Mouse (Mus musculus): ENCODE results near the gene Ldb2. TPM values are rescaled to one million over a fixed set of nuclear protein-coding genes. Genes with fewer than 3 reads are reported as not detected.
A peak's percentile ranks its signal among the peaks of the same experiment; 100 is the strongest.

Ldb2 gene
- polyA plus RNA-seq, 1 experiment from 2014 or later = 30.9 TPM

DNA sequence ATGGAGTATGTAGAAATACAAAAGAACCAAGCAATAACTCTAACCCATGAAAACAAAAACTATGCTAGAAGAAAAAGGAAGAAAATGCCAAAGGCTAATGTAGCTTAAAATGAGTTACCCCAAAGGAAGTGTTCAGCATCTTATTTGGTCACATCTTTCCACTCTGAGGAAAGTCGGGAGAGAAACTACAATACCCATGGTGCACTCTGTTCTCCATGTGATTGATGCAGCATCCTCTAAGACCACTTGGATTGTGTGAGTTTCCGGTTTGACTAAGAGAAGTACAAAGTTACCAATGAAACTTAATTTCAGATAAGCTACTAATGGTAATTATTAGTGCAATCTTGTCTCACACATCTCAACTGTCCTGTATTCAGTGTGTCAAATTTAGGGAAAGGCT, 172.6 kb downstream of the Ldb2 start:
- no peak overlapping the region for H3K27ac ChIP-seq (replicated peaks)
- H3K27me3 ChIP-seq (replicated peaks; ENCODE audit: low read depth, poor library complexity, severe bottlenecking) = no peaks in the 10 kb centered on the region
- H3K4me3 ChIP-seq = no peak overlapping the region
- DNase-seq (ENCODE audit: low spot score) = no peak
- H3K9me3 ChIP-seq = no peaks in the 10 kb centered on the region
- H3K36me3 ChIP-seq (replicated peaks) = no peaks in the 10 kb centered on the region
- no peaks in the 10 kb centered on the region for H3K4me1 ChIP-seq
- WGBS = 89% methylated on average over 2 of the region's 2 CpGs

DNA sequence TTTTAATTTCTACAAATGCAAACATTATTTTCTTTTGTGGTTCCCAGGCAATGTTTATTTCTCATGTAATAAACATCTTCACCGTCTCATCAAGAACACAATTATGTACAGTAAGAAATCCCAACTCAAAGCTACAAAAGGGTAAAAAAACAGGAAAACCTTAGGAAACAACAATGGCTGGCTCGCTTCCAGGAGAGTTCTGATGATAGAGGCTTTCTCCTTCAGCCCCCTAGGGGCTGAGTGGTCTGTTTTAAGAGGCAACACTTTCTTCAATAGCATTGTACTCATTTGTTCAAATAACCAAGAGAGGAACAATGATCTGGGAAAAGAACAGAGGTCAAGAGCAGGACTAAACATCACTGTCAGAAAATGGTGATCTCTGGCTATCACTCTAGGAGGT, 173.4 kb downstream of the Ldb2 start:
- 79% methylated on average over 2 of the region's 2 CpGs for WGBS
- no peaks in the 10 kb centered on the region for H3K36me3 ChIP-seq (replicated peaks)

DNA sequence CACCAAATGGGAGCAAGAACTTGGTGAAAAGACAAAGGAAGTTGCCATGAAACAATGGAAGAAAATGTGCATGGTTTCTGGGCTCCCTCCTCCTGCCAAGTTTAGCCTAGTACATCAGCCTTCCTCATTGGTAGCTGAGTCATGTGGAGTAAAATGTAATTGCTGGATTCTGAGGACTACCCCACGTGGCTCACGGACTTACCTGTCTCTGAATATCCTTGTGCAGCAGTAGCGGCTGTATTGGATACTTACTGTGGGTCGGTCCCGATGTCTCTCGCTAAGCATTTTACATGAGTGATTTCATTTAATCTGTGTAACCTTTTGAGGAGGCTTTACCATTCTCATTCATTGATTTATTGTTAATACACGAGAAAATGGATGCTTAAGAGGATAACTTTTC, 183.8 kb downstream of the Ldb2 start:
- no peak overlapping the region for H3K27ac ChIP-seq (replicated peaks)
- H3K36me3 ChIP-seq (replicated peaks) = no peaks in the 10 kb centered on the region
- H3K4me1 ChIP-seq = peaks cover 6% of the 10 kb centered on the region; the same call in 1 of the 2 replicates
- 92% methylated on average over 7 of the region's 7 CpGs for WGBS
- H3K9me3 ChIP-seq = no peaks in the 10 kb centered on the region
- H3K4me3 ChIP-seq = no peak overlapping the region
- DNase-seq (ENCODE audit: low spot score) = no peak
- H3K27me3 ChIP-seq (replicated peaks; ENCODE audit: low read depth, poor library complexity, severe bottlenecking) = no peaks in the 10 kb centered on the region

More for the DNA sequence above, 173.4 kb downstream of the Ldb2 start:
- Histone ChIP-seq H3K4me1 (no peaks in the 10 kb centered on the region), H3K9me3 (no peaks in the 10 kb centered on the region), H3K4me3 (no peak overlapping the region), H3K27me3 (replicated peaks; ENCODE audit: low read depth, poor library complexity, severe bottlenecking) (no peaks in the 10 kb centered on the region), H3K27ac (replicated peaks) (no peak overlapping the region)
- no peak for DNase-seq (ENCODE audit: low spot score)

DNA sequence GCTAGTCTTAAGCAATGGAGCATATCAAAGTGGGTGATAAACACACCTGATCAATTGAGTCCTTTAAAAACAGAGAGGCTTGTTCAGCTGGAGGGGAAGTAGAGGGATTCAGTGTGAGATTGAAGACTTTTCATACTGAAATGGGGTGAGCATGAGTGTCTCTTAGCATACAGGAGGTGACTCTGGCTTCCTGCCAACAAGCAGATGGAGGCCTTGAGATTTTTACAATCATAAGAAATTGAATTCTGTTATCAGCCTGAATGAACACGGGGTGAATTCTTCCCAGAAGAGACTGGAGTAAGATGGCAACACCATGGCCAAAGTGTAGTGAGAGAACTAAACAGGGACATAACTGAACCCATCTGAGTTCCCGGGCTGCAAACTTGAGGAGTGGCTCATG, 190.6 kb downstream of the Ldb2 start:
- Histone ChIP-seq H3K4me1 (no peaks in the 10 kb centered on the region), H3K27ac (replicated peaks) (no peak overlapping the region), H3K36me3 (replicated peaks) (no peaks in the 10 kb centered on the region), H3K4me3 (no peak overlapping the region), H3K9me3 (no peaks in the 10 kb centered on the region), H3K27me3 (replicated peaks; ENCODE audit: low read depth, poor library complexity, severe bottlenecking) (no peaks in the 10 kb centered on the region)
- DNase-seq (ENCODE audit: low spot score) = no peak
- WGBS = 82% methylated on average over 2 of the region's 2 CpGs

DNA sequence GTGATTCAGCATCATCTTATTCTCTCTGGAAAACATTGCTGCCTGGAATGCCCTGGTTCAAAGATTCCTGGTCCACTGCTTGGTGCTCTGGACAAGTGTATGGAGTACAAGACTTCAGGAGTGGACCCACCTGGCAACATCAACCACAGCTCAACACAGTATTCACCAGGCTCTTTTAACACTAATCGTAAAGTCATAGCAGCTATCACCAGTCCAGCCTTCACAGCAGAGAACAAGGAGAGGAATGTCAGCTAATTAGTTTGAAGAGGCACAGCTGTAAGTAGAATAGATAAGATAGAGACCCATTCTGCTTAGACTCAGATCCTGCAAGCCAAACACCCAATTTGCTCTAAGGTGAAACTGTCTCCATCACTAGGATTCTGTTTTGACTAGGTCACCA, 198.1 kb downstream of the Ldb2 start:
- no peak overlapping the region for H3K27ac ChIP-seq (replicated peaks)

DNA sequence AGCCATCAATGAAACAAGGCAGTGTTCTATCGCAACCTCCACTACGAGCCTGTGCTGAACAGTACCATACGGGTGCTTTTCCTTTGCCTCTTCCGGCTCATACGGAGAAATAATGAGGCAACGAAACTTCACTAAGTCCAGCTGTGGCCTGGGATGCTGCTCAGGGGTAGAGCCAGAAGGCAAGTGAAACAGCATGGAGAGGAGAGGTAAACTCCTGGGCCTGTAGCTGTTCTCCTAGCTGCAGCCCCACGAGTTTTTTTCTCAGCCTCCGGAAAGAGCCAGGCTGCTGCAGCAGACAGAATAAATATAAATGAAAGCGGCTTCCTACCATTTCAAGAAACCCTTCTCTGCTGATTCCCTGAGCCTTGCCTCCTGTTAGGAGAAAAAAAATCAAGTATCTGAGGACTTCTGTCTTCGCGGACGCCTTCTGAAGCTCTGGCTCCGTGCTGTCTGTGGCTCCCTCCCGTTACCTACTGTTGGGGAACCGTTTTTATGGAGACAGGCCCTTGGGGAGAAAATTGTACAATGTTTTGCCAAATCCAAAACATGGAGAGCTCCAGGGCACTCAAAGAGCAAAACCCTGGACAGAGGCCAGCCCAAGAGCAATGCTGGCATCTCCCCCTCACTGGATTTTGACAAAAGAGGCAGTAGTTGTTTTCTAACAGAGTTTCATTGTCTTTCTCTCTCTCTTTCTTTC, 205.8 kb downstream of the Ldb2 start:
- Histone ChIP-seq H3K9me3 (no peaks in the 10 kb centered on the region), H3K4me1 (peaks cover 15% of the 10 kb centered on the region), H3K36me3 (replicated peaks) (no peaks in the 10 kb centered on the region), H3K27ac (replicated peaks) (peak overlapping the region; percentile 57), H3K4me3 (no peak overlapping the region), H3K27me3 (replicated peaks; ENCODE audit: low read depth, poor library complexity, severe bottlenecking) (no peaks in the 10 kb centered on the region)
- WGBS = 71% methylated on average over 15 of the region's 15 CpGs
- peak; percentile 10 for DNase-seq (ENCODE audit: low spot score)

More for the DNA sequence above, 198.1 kb downstream of the Ldb2 start:
- Histone ChIP-seq H3K27me3 (replicated peaks; ENCODE audit: low read depth, poor library complexity, severe bottlenecking) (no peaks in the 10 kb centered on the region), H3K4me3 (no peak overlapping the region), H3K9me3 (no peaks in the 10 kb centered on the region), H3K4me1 (no peaks in the 10 kb centered on the region), H3K36me3 (replicated peaks) (no peaks in the 10 kb centered on the region)
- WGBS = 85% methylated on average over 1 of the region's 1 CpGs
- no peak for DNase-seq (ENCODE audit: low spot score)

DNA sequence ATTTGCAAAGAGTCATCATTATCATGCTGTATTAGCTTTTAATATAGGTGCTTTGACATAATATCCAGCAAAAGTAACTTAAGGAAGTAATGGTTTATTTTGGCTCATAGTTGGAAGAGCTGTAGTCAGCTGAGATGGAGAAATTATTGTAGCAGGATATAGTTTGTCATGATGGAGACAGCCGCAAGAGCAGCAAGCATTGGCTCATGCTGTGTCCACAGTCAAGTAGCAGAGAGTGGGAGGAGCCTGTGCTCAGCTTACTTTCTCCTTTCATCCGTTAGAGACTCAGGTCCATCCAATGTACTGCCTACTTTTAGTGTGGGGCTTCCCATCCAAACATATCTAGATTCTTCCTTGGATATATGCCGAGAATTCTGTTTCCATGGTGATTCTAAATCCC, 208.7 kb downstream of the Ldb2 start:
- WGBS = 75% methylated on average over 3 of the region's 3 CpGs
- Histone ChIP-seq H3K4me3 (no peak overlapping the region), H3K9me3 (no peaks in the 10 kb centered on the region), H3K27ac (replicated peaks) (no peak overlapping the region), H3K36me3 (replicated peaks) (no peaks in the 10 kb centered on the region), H3K27me3 (replicated peaks; ENCODE audit: low read depth, poor library complexity, severe bottlenecking) (no peaks in the 10 kb centered on the region), H3K4me1 (peaks cover 24% of the 10 kb centered on the region)
- DNase-seq (ENCODE audit: low spot score) = no peak

DNA sequence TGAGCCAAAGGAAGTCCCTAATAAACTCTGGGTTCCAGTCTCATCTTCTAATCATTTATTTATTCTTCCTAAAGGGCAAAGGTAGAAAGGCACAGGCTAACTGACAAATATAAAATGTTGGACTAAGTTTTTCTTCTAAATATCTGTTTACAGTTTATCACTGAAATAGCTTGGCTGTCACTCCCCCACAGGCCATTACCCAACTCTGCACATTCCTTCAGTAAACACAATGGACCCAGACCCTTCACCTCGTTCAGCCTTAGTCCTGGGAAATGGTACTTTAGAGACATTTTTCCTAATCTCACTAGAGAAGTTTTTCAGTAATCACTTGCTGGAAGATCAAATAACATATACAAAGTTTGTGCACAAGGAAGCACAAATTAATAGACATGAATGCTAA, 210.2 kb downstream of the Ldb2 start:
- no peaks in the 10 kb centered on the region for H3K27me3 ChIP-seq (replicated peaks; ENCODE audit: low read depth, poor library complexity, severe bottlenecking)

DNA sequence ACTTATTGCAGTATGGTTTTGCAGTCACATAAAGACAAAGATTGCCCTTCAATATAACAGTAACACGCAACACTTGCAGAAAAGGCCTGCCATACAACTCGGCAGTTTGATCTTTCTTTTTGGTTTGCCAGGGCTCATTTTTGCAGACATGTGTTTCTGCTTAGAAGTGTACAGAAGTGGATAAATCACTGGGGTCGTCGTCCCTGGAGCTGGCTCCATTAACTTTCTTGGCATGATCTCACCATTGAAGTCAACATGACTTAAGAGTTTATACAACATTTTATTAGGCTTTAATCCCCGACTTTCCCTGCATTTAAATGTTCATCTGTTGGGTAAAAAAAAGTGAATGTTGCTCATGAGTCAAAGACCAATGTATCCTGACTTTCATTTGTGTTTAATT, 212.9 kb downstream of the Ldb2 start:
- peak; percentile 18 for DNase-seq (ENCODE audit: low spot score)
- Histone ChIP-seq H3K9me3 (no peaks in the 10 kb centered on the region), H3K4me1 (peaks cover 16% of the 10 kb centered on the region; the same call in 1 of the 2 replicates), H3K27me3 (replicated peaks; ENCODE audit: low read depth, poor library complexity, severe bottlenecking) (no peaks in the 10 kb centered on the region), H3K27ac (replicated peaks) (no peak overlapping the region), H3K4me3 (no peak overlapping the region), H3K36me3 (replicated peaks) (no peaks in the 10 kb centered on the region)
- 47% methylated on average over 5 of the region's 5 CpGs for WGBS

More for the DNA sequence above, 210.2 kb downstream of the Ldb2 start:
- Histone ChIP-seq H3K4me3 (no peak overlapping the region), H3K27ac (replicated peaks) (no peak overlapping the region), H3K4me1 (peaks cover 24% of the 10 kb centered on the region), H3K36me3 (replicated peaks) (no peaks in the 10 kb centered on the region), H3K9me3 (no peaks in the 10 kb centered on the region)
- DNase-seq (ENCODE audit: low spot score) = no peak
- 30% methylated on average over 1 of the region's 1 CpGs for WGBS

DNA sequence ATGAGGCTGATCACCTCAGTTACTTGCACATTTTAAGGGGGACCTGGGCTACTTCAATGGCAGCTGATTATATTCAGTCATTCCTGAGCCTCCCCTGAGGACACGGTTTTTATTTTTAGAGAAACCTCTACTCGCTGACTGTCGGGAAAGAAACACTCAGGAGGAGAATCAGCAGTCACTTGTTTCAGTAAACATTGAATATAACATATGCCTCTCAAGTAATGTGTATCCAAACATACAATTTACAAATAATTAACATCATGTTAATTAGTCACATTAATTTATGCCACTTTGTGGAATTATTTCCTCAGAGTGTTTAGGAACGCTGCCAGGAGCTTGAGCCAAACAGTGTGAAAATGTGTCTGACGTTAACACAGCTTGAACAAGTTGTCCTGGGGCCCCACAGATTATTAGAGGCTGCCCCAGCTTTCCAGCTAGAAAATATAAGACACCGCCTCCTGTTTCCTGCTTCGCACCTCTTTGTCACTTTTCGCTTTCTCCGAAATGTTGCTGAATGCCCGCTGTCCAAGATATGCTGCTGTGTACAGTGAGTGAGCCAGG, 219.5 kb downstream of the Ldb2 start:
- DNase-seq (ENCODE audit: low spot score) = no peak
- Histone ChIP-seq H3K9me3 (no peaks in the 10 kb centered on the region), H3K36me3 (replicated peaks) (no peaks in the 10 kb centered on the region), H3K27ac (replicated peaks) (no peak overlapping the region), H3K4me1 (peaks cover 19% of the 10 kb centered on the region; the same call in 1 of the 2 replicates), H3K4me3 (no peak overlapping the region), H3K27me3 (replicated peaks; ENCODE audit: low read depth, poor library complexity, severe bottlenecking) (no peaks in the 10 kb centered on the region)
- 75% methylated on average over 10 of the region's 10 CpGs for WGBS

DNA sequence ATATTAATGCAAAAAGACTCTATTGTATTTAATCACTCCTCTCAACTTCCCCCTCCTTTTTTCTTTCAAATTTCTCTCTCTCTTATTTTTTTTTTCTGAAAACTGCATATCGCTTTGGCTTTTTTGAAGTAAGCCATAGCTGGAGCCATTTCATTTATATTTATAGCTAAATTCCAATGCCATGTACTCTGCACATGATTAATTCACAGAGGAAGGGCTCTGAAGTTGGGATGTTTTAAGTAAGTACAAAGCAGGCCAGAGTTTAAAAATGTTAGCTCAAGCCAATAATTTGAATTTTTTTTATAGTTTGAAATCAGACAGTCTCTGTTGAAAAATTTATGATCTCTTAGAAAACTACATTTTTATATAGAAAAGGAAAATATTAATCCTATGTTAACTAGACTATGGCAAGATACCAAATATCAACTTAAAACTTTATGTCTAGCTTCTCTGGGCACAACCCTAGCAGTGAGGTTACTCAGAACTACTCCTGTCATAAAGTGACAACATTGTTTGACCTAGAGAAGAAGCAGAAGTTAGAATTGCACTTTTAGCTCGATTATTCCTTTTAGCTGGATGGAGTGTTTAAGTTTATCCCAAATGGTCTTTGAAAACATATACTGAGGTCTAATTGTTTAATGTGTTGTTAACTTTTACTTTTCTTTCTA, 222.7 kb downstream of the Ldb2 start:
- Histone ChIP-seq H3K27me3 (replicated peaks; ENCODE audit: low read depth, poor library complexity, severe bottlenecking) (no peaks in the 10 kb centered on the region), H3K4me3 (no peak overlapping the region), H3K36me3 (replicated peaks) (no peaks in the 10 kb centered on the region), H3K4me1 (peaks cover 19% of the 10 kb centered on the region; the same call in 1 of the 2 replicates), H3K27ac (replicated peaks) (no peak overlapping the region), H3K9me3 (no peaks in the 10 kb centered on the region)
- WGBS = 80% methylated on average over 2 of the region's 2 CpGs
- no peak for DNase-seq (ENCODE audit: low spot score)

DNA sequence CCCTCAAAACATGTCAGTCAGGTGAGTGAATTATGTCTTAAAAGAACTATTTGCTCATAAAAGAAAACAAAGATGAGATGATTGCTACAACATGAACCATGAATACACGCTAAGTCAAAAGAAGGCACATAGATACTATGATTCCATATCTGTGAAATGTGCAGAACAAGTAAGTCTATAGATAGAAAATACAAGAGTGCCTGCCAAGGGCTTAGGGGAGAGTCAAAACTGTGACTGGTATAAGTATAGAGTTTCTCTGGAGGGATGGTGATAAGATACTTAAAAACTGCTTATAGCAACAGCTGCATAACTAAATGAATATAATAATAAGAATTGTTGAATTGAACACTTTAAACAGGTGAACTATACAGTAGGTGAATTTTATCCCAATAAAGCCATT, 224.8 kb downstream of the Ldb2 start:
- H3K27ac ChIP-seq (replicated peaks) = no peak overlapping the region
- no peak overlapping the region for H3K4me3 ChIP-seq
- no peaks in the 10 kb centered on the region for H3K36me3 ChIP-seq (replicated peaks)
- peaks cover 7% of the 10 kb centered on the region; the same call in 1 of the 2 replicates for H3K4me1 ChIP-seq
- H3K27me3 ChIP-seq (replicated peaks; ENCODE audit: low read depth, poor library complexity, severe bottlenecking) = no peaks in the 10 kb centered on the region
- 91% methylated on average over 1 of the region's 1 CpGs for WGBS
- no peaks in the 10 kb centered on the region for H3K9me3 ChIP-seq
- DNase-seq (ENCODE audit: low spot score) = no peak
